Mouse (Mus musculus) stomach, postnatal 0 days (tissue): Measurements from ENCODE around the gene Tle4.

ENCODE experiments used
- CTCF ChIP-seq: IDR thresholded peaks from 2 replicates; pipeline ENCODE4 v1.5.1; 2016; ENCODE audit warnings: antibody characterized with exemption, low read depth, mild to moderate bottlenecking, moderate library complexity
- EP300 ChIP-seq: optimal IDR thresholded peaks from 2 replicates; pipeline ENCODE3; 2016; ENCODE audit warnings: antibody characterized with exemption

GRCm38 (mm10) chr19:14599851-14600251 is 2.0 kb upstream of the Tle4 start:
- no peak for TF ChIP-seq CTCF
- no peak for TF ChIP-seq EP300
